Mouse (Mus musculus): ENCODE measurements around the gene Dpep2nb. TPM values are rescaled to one million over a fixed set of nuclear protein-coding genes. Genes with fewer than 3 reads are reported as not detected.
A peak's percentile ranks its signal among the peaks of the same experiment; 100 is the strongest.

The Dpep2nb gene
- 0.29 TPM in 1 of 2 replicates, not detected in the other for polyA plus RNA-seq (2014; fragmentation: Nextera tagmentation; extraction: Ambion mirVana)

DNA sequence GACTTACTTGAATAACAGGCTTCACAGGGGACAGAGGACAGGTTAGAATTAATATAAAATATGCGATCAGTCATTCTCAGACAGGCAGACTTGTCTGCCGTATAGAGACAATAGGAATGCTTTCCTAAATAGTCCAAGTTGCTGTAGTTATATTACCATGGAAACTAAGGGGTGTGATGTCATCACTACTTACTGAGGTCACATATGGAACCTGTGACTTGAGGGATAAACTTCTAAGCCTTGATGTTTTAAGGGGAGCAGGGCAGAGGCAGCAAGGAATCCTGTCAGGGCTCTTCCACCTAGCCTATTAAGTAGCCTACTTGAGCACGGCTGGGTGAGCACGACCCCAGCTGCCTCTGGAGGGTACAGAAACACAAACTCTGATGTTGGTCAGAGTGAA lies at the start of gene Dpep2nb:
TSS of gene Dpep2nb (minus strand) at position 101 of the 400 bp plus-strand sequence.
- no peaks in the 10 kb centered on the region for H3K36me3 ChIP-seq (ENCODE audit: control insufficient read depth, insufficient read depth, low read length)
- no peak within 1 kb of the TSS for H3K4me3 ChIP-seq (ENCODE audit: low read depth, low read length)
- H3K27ac ChIP-seq (ENCODE audit: low read length): no peak within 1 kb of the TSS
- H3K27me3 ChIP-seq (ENCODE audit: control insufficient read depth, insufficient read depth, low read length): no peaks in the 10 kb centered on the region
- 78% methylated on average over 4 of the region's 4 CpGs for WGBS
- H3K4me2 ChIP-seq (replicated peaks; ENCODE audit: low read depth, low read length): no peak within 1 kb of the TSS
- no peak within 1 kb of the TSS for H3K9ac ChIP-seq (replicated peaks; ENCODE audit: low read depth, low read length)
- ATAC-seq (ENCODE audit: insufficient number of reproducible peaks, insufficient read depth, low FRiP score, low read depth): no peak
- H3K9me3 ChIP-seq (ENCODE audit: control insufficient read depth, low read depth, low read length): no peaks in the 10 kb centered on the region
- peaks cover 8% of the 10 kb centered on the region for H3K4me1 ChIP-seq (ENCODE audit: control insufficient read depth, insufficient read depth, low read length)

DNA sequence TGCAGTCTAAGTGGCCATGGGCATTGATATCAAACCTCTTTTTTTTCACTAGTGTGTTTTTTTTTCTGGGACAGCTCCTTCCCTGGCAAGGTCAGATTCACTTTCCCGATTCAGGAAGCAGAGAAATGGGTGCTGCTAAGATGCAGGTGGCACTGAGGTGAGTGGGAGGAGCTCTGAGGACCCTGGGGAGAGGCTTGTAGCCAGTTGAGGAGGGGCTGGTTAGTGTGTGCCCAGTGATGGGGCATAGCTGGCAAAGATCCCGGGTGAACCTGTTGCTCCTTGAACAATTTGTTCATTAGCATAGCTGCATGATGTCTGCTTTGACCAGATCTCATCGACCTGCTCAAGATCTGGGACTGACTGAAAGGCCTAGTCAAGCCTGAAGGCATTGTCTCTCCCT lies 49.3 kb upstream of the Dpep2nb start:
- H3K4me3 ChIP-seq (ENCODE audit: low read depth, low read length): no peak overlapping the region
- no peaks in the 10 kb centered on the region for H3K27me3 ChIP-seq (ENCODE audit: control insufficient read depth, insufficient read depth, low read length)
- H3K4me1 ChIP-seq (ENCODE audit: control insufficient read depth, insufficient read depth, low read length): 0 out of 2 replicates have a peak, but pooled peaks cover 4% of the 10 kb centered on the region
- H3K9me3 ChIP-seq (ENCODE audit: control insufficient read depth, low read depth, low read length): no peaks in the 10 kb centered on the region
- no peak overlapping the region for H3K27ac ChIP-seq (ENCODE audit: low read length)
- ATAC-seq (ENCODE audit: insufficient number of reproducible peaks, insufficient read depth, low FRiP score, low read depth): no peak
- WGBS: 67% methylated on average over 3 of the region's 3 CpGs
- H3K4me2 ChIP-seq (replicated peaks; ENCODE audit: low read depth, low read length): no peak overlapping the region
- H3K9ac ChIP-seq (replicated peaks; ENCODE audit: low read depth, low read length): no peak overlapping the region
- H3K36me3 ChIP-seq (ENCODE audit: control insufficient read depth, insufficient read depth, low read length): peaks cover 8% of the 10 kb centered on the region

DNA sequence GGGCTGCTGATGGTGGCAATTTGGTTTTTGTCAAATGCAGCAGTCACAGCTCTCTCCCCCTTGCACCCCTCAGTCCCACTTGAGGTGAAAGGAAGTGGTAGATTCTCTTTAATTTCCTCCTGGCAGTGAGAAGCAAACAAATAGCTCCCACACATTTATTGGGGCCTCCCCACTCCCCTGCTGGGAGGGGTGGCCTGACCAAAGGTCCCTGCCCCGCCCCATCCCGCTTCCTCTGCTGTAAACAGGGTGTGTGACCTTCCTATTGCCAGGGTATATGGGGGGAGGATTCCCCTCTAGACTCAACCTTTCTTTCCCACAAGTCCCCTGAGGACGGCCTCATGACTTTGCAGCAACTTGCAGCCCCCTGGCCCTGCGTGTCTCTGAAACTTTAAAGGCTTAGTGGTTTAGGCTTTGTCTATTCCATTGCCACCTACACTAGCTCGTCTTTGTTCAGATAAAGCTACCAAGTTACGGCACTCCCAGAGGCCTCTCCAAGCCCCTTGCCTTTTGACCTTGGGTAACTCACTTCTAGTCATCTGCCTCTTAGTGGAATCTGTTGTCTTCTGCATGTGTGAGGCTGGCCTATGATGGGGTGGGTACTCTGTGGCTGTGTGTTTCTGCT lies 48.5 kb upstream of the Dpep2nb start:
- Histone ChIP-seq H3K4me3 (ENCODE audit: low read depth, low read length) (no peak overlapping the region), H3K27ac (ENCODE audit: low read length) (no peak overlapping the region; the same call in 1 of the 2 replicates), H3K9ac (replicated peaks; ENCODE audit: low read depth, low read length) (no peak overlapping the region), H3K36me3 (ENCODE audit: control insufficient read depth, insufficient read depth, low read length) (peaks cover 8% of the 10 kb centered on the region), H3K9me3 (ENCODE audit: control insufficient read depth, low read depth, low read length) (no peaks in the 10 kb centered on the region), H3K4me1 (ENCODE audit: control insufficient read depth, insufficient read depth, low read length) (0 out of 2 replicates have a peak, but pooled peaks cover 4% of the 10 kb centered on the region), H3K4me2 (replicated peaks; ENCODE audit: low read depth, low read length) (no peak overlapping the region), H3K27me3 (ENCODE audit: control insufficient read depth, insufficient read depth, low read length) (no peaks in the 10 kb centered on the region)
- ATAC-seq (ENCODE audit: insufficient number of reproducible peaks, insufficient read depth, low FRiP score, low read depth): no peak
- WGBS: 48% methylated on average over 6 of the region's 6 CpGs

DNA sequence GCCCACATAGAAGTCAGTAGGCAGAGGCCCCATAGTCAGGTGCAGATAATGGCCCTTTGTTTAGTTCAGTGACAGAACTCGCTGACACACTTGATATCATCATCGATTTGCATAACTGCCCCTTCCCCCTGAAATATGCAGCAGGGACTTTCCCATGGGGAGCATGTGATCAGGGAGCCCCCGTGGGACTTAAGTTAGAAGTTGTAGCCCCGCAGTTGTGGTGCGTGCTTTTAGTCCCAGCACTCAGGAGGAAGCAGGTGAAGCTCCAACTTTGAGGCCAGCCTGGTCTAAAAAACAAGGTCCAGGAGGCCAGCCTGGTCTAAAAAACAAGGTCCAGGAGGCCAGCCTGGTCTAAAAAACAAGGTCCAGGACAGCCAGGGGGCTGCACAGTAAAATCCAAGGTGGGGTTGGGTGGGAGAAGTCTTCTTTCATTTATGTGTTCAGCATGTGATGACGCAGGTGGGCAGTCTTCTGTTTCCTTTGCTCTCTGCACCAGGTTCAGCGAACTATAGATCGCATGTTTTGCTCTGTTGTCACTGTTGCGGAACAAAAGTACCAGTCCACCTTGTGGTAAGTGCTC lies 46.8 kb upstream of the Dpep2nb start:
- Histone ChIP-seq H3K9ac (replicated peaks; ENCODE audit: low read depth, low read length) (no peak overlapping the region), H3K36me3 (ENCODE audit: control insufficient read depth, insufficient read depth, low read length) (peaks cover 8% of the 10 kb centered on the region), H3K4me2 (replicated peaks; ENCODE audit: low read depth, low read length) (no peak overlapping the region), H3K4me1 (ENCODE audit: control insufficient read depth, insufficient read depth, low read length) (0 out of 2 replicates have a peak, but pooled peaks cover 4% of the 10 kb centered on the region), H3K4me3 (ENCODE audit: low read depth, low read length) (no peak overlapping the region), H3K27me3 (ENCODE audit: control insufficient read depth, insufficient read depth, low read length) (no peaks in the 10 kb centered on the region), H3K27ac (ENCODE audit: low read length) (no peak overlapping the region), H3K9me3 (ENCODE audit: control insufficient read depth, low read depth, low read length) (no peaks in the 10 kb centered on the region)
- 86% methylated on average over 9 of the region's 9 CpGs for WGBS
- ATAC-seq (ENCODE audit: insufficient number of reproducible peaks, insufficient read depth, low FRiP score, low read depth): no peak

DNA sequence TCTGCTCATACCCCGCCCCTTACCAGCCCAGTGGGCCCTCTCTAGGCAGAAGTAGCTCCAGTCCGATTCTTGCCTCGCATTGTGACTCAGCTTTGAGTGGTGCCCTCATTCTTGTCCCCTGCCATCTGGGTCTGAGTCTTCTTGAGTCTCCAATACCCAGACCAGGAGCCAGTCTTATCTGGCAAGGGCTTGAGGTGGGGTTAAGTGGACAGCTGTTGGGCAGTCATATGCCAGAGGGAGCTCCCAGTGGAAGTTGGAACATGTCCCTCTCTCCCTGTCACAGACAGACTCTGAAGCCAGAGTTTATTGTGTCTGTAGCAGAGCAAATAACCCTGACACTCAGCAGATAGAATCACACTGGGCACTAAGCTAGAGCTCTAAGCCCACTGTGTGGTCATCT lies 45.3 kb upstream of the Dpep2nb start:
- Histone ChIP-seq H3K4me2 (replicated peaks; ENCODE audit: low read depth, low read length) (no peak overlapping the region), H3K27ac (ENCODE audit: low read length) (no peak overlapping the region), H3K9me3 (ENCODE audit: control insufficient read depth, low read depth, low read length) (no peaks in the 10 kb centered on the region), H3K4me1 (ENCODE audit: control insufficient read depth, insufficient read depth, low read length) (0 out of 2 replicates have a peak, but pooled peaks cover 4% of the 10 kb centered on the region), H3K27me3 (ENCODE audit: control insufficient read depth, insufficient read depth, low read length) (no peaks in the 10 kb centered on the region), H3K4me3 (ENCODE audit: low read depth, low read length) (no peak overlapping the region), H3K36me3 (ENCODE audit: control insufficient read depth, insufficient read depth, low read length) (peaks cover 8% of the 10 kb centered on the region), H3K9ac (replicated peaks; ENCODE audit: low read depth, low read length) (no peak overlapping the region)
- no peak for ATAC-seq (ENCODE audit: insufficient number of reproducible peaks, insufficient read depth, low FRiP score, low read depth)
- WGBS: 91% methylated on average over 3 of the region's 3 CpGs

DNA sequence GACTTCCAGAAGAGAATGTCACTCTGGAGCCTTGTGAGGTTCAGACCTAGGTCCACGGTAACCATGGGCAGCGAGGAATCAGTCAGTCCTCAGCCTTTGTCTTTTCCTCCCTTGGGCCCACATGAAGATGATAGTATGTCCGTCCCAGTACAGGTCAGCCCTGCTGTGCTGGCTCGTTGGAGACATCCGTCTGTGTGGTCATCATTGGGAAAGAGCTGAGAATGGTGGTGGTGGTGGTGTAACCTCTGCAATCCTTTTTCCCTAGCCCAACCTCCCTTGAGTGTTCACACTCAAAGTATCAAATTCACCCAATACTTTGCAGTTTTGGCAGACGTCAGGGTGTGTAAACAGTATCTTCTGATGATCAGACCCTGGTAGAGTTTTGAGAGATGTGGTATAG lies 44.1 kb upstream of the Dpep2nb start:
- no peak overlapping the region for H3K9ac ChIP-seq (replicated peaks; ENCODE audit: low read depth, low read length)
- peaks cover 8% of the 10 kb centered on the region for H3K36me3 ChIP-seq (ENCODE audit: control insufficient read depth, insufficient read depth, low read length)
- no peak overlapping the region for H3K27ac ChIP-seq (ENCODE audit: low read length)
- H3K4me2 ChIP-seq (replicated peaks; ENCODE audit: low read depth, low read length): no peak overlapping the region
- 91% methylated on average over 6 of the region's 6 CpGs for WGBS
- ATAC-seq (ENCODE audit: insufficient number of reproducible peaks, insufficient read depth, low FRiP score, low read depth): no peak
- H3K27me3 ChIP-seq (ENCODE audit: control insufficient read depth, insufficient read depth, low read length): no peaks in the 10 kb centered on the region
- no peak overlapping the region for H3K4me3 ChIP-seq (ENCODE audit: low read depth, low read length)
- 0 out of 2 replicates have a peak, but pooled peaks cover 4% of the 10 kb centered on the region for H3K4me1 ChIP-seq (ENCODE audit: control insufficient read depth, insufficient read depth, low read length)
- no peaks in the 10 kb centered on the region for H3K9me3 ChIP-seq (ENCODE audit: control insufficient read depth, low read depth, low read length)

DNA sequence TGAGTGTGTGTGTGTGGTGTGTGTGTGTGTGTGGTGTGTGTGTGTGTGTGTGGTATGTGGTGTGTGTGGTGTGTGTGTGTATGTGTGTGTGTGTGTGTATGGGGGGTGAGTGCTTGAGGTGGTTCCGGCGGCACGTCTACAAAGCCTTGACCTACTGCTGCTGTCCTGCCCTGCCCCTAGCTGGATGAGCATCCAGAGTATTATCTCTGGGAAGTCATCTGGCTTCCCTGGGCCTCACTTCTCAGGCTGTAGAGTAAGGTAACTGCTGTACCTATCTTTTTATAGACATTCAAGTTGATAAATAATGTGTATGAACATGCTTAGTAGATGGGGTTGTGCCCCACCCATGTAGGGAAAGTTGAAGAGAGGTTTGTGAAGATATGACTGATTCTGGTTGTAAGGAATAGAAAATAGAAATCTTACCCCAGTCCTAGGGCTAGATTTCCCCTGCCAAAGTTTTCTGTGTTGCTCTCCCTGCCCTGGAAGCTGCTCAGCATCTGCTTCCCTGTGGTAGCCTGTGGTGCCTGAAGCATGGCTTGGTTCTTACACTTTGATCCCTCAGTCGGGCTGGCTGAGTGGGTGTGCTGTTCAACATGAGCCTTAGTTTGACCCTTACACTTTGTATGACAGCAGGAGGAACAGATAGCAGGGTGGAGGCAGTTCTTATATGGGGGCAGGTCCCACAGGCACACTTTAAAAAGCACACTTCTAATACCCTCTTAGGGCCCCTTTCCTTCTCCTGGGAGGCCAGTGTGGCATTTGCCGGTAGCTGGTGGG lies 42.3 kb upstream of the Dpep2nb start:
- H3K9ac ChIP-seq (replicated peaks; ENCODE audit: low read depth, low read length): no peak overlapping the region
- 75% methylated on average over 5 of the region's 5 CpGs for WGBS
- H3K4me3 ChIP-seq (ENCODE audit: low read depth, low read length): no peak overlapping the region
- no peaks in the 10 kb centered on the region for H3K4me1 ChIP-seq (ENCODE audit: control insufficient read depth, insufficient read depth, low read length)
- ATAC-seq (ENCODE audit: insufficient number of reproducible peaks, insufficient read depth, low FRiP score, low read depth): no peak
- H3K27me3 ChIP-seq (ENCODE audit: control insufficient read depth, insufficient read depth, low read length): no peaks in the 10 kb centered on the region
- H3K36me3 ChIP-seq (ENCODE audit: control insufficient read depth, insufficient read depth, low read length): peaks cover 5% of the 10 kb centered on the region
- H3K4me2 ChIP-seq (replicated peaks; ENCODE audit: low read depth, low read length): no peak overlapping the region
- no peak overlapping the region for H3K27ac ChIP-seq (ENCODE audit: low read length)
- H3K9me3 ChIP-seq (ENCODE audit: control insufficient read depth, low read depth, low read length): no peaks in the 10 kb centered on the region

DNA sequence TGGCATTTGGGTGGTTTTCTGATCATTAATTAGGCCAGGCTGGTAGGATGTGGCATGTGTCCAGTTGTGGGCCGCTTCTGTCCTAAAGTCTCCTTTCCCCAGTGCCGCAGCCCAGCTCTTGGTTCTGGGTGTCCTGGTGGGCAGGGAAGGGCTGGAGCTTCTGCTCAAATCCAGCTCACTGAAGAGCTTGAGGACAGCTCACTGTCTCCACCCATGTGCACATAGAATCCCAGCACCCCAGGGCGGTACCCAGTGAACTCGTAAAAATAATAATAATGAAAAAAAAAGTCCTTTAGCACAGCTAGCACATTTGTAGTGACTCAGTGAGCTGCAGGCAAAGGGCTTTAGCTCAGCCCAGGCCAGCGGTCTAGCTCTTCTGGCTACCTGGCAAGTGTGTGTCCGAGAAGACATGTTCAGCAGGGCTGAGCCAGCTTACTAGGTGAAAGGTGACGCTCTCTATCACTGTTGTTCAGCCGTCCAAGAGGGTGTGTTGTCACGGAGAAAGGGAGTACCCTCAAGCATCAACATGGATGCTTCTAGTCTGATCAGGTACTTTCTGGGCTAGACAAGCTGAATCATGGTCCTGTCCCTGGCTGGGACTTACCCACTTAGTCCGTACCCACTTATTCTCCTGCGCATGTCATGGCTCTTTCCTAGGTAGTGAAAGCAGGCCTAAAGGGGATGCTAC lies 41.2 kb upstream of the Dpep2nb start:
- WGBS: 92% methylated on average over 11 of the region's 11 CpGs
- Histone ChIP-seq H3K9me3 (ENCODE audit: control insufficient read depth, low read depth, low read length) (no peaks in the 10 kb centered on the region), H3K4me1 (ENCODE audit: control insufficient read depth, insufficient read depth, low read length) (no peaks in the 10 kb centered on the region), H3K4me3 (ENCODE audit: low read depth, low read length) (no peak overlapping the region), H3K9ac (replicated peaks; ENCODE audit: low read depth, low read length) (no peak overlapping the region), H3K36me3 (ENCODE audit: control insufficient read depth, insufficient read depth, low read length) (peaks cover 2% of the 10 kb centered on the region; the same call in 1 of the 2 replicates), H3K27me3 (ENCODE audit: control insufficient read depth, insufficient read depth, low read length) (no peaks in the 10 kb centered on the region), H3K27ac (ENCODE audit: low read length) (no peak overlapping the region), H3K4me2 (replicated peaks; ENCODE audit: low read depth, low read length) (no peak overlapping the region)
- peak; percentile 42; the same call in 1 of the 2 replicates for ATAC-seq (ENCODE audit: insufficient number of reproducible peaks, insufficient read depth, low FRiP score, low read depth)
